Mouse (Mus musculus): ENCODE measurements around the gene Ddx46. TPM values are rescaled to one million over a fixed set of nuclear protein-coding genes. Genes with fewer than 3 reads are reported as not detected.

The Ddx46 gene
- 43.2 and 44.3 TPM in 2 replicates for polyA plus RNA-seq (2015; fragmentation: Nextera tagmentation; extraction: Ambion mirVana)

DNA sequence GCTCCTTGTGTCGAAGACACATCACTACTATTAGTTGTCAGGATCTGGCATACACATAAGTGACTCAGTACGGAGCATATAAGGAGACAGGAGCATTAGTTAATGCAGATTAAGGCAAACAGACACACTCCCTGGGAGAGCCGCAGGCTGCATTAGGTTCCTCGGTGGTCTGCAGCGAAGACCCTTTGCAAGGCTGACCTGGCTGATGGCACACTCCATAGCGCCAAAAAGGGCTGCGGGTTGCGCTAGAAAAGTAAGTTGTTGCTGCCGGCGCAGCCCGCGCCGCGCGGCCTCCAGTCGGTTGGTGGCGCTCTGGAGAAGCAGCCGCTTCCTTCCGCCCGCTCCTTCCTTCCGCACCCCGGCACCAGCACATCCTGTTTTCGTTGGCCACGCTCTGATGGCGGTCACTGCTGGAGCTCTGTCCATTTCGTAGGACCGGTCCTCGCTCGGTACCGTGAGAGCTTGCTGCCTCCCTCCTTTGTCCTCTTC lies at the start of gene Ddx46:
Gene Ddx46, plus strand, starts transcription at position 389 of the 489 bp plus-strand sequence.
- peak within 1 kb of the TSS; percentile 99 for H3K4me3 ChIP-seq
- H3K4me1 ChIP-seq, result peaks cover 11% of the 10 kb centered on the region
- H3K36me3 ChIP-seq, result peaks cover 58% of the 10 kb centered on the region
- WGBS, result 5% methylated on average over 30 of the region's 30 CpGs
- H3K9ac ChIP-seq, result peak within 1 kb of the TSS; percentile 93
- no peaks in the 10 kb centered on the region for H3K9me3 ChIP-seq
- H3K27ac ChIP-seq, result peak within 1 kb of the TSS; percentile 55; the same call in 1 of the 2 replicates
- H3K4me2 ChIP-seq, result peak within 1 kb of the TSS; percentile 80
- H3K27me3 ChIP-seq, result no peaks in the 10 kb centered on the region
- ATAC-seq (ENCODE audit: insufficient number of reproducible peaks, insufficient read depth, low FRiP score, low TSS enrichment, low read depth), result peak; percentile 78

DNA sequence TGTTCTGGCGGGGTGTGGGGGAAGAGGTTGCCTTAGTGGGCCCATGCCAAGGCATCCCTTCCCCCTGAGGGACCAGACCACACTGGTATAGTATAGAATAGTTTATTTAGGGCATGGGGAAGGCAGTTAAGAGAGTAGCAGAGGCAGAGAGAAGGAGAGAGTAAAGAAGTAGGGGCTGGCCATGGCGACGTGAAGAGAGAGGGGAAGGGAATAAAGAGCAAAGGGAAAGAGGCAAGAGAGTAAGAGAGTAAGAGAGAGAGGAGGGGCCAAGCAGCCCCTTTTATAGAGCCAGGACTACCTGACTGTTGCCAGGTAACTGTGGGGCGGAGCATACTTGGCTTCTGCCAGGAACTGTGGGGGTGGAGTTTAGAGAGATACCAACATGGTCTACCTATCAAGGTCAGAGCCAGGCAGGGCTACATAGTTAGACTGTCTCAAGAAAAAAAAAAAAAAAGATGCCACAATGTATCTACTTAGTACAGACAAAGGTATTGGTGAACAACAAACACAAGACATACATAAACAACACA lies 42.8 kb upstream of the Ddx46 start:
- H3K27me3 ChIP-seq, result peaks cover 5% of the 10 kb centered on the region
- no peak overlapping the region for H3K9ac ChIP-seq
- ATAC-seq (ENCODE audit: insufficient number of reproducible peaks, insufficient read depth, low FRiP score, low TSS enrichment, low read depth), result no peak
- peaks cover 10% of the 10 kb centered on the region; the same call in 1 of the 2 replicates for H3K4me1 ChIP-seq
- no peak overlapping the region for H3K27ac ChIP-seq
- WGBS, result 77% methylated on average over 4 of the region's 4 CpGs
- peak overlapping the region; percentile 86; the same call in 1 of the 2 replicates for H3K4me3 ChIP-seq
- H3K4me2 ChIP-seq, result peak overlapping the region; percentile 74; the same call in 1 of the 2 replicates
- H3K9me3 ChIP-seq, result no peaks in the 10 kb centered on the region
- peaks cover 28% of the 10 kb centered on the region for H3K36me3 ChIP-seq

DNA sequence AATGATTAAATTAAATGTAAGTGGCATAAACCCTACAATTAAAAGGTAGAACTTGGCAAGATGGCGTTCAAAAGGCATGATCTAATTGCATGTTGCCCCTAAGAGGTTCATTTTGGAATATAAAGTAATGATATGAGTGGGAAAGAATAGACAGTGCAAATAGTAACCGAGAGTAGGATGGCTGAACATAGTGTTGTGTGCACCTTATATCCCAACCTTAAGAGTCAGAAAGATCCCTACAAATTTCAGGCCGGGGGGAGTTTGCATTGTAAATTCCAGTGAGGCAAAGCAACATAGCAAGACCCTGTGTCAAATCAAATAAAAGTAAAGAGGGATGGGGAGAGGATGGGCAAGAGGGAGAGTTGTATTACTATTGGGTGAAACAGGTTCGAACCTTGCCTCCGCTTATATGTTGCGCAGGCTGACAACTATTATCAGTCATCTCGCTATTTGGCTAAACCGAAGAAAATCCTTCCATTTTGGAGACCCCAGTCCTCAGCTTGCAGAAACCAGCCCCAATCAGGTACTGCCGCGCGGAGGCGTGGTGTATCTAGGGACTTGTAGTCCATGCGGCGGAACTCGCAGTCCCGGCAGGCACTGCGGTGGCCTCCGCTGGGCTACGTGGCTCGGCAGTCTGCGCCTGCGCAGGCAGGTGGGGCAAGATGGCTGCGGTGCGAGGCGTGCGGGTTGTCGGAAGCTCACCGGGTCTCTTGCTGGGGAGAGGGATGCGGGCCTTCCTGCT lies 42.1 kb upstream of the Ddx46 start:
- 4% methylated on average over 29 of the region's 29 CpGs for WGBS
- peaks cover 35% of the 10 kb centered on the region for H3K36me3 ChIP-seq
- H3K4me2 ChIP-seq, result peak overlapping the region; percentile 74
- peaks cover 5% of the 10 kb centered on the region for H3K27me3 ChIP-seq
- peak overlapping the region; percentile 69 for H3K27ac ChIP-seq
- H3K4me1 ChIP-seq, result peaks cover 10% of the 10 kb centered on the region; the same call in 1 of the 2 replicates
- peak overlapping the region; percentile 91 for H3K9ac ChIP-seq
- no peaks in the 10 kb centered on the region for H3K9me3 ChIP-seq
- ATAC-seq (ENCODE audit: insufficient number of reproducible peaks, insufficient read depth, low FRiP score, low TSS enrichment, low read depth), result peak; percentile 98
- H3K4me3 ChIP-seq, result peak overlapping the region; percentile 86

DNA sequence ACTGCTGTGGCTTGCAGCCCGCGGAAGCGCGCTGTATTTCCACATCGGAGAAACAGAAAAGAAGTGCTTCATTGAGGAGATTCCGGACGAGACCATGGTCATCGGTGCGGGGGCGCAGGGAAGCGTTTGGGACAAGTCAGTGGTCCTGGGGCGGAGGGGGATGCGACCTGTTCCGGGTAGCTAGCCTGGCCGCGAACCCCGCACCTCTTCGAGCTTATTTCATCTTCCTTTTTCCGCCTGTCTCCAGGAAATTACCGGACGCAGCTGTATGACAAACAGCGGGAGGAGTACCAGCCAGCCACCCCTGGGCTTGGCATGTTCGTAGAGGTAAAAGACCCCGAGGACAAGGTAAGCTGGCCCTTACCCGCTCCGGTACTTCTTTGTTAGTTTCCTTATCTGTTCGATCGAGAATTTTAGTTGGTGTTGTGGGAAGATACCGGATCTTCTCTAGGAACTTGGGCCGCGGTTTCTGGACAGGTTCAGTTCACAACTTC lies 41.5 kb upstream of the Ddx46 start:
- peaks cover 10% of the 10 kb centered on the region; the same call in 1 of the 2 replicates for H3K4me1 ChIP-seq
- peak overlapping the region; percentile 86 for H3K4me3 ChIP-seq
- H3K27me3 ChIP-seq, result peaks cover 5% of the 10 kb centered on the region
- peak overlapping the region; percentile 91 for H3K9ac ChIP-seq
- 0% methylated on average over 31 of the region's 31 CpGs for WGBS
- peaks cover 41% of the 10 kb centered on the region for H3K36me3 ChIP-seq
- ATAC-seq (ENCODE audit: insufficient number of reproducible peaks, insufficient read depth, low FRiP score, low TSS enrichment, low read depth), result peak; percentile 60
- no peaks in the 10 kb centered on the region for H3K9me3 ChIP-seq
- peak overlapping the region; percentile 74 for H3K4me2 ChIP-seq
- peak overlapping the region; percentile 39 for H3K27ac ChIP-seq

DNA sequence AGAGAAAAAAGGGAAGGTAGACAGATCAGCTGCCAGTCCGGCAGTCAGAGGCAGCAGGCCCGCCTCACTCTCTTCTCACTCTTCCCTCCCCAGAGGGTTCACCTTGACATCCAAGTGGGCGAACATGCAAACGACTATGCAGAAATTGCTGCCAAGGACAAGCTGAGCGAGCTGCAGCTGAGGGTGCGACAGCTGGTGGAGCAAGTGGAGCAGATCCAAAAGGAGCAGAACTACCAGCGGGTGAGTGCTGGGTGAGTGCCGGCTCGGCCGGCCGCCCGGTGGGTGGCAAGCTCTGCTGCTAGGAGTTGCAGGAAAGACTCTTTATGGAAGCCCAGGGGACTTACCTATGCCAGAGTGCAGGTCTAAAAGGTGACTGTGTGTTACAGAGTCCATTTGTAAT lies 39.5 kb upstream of the Ddx46 start:
- no peaks in the 10 kb centered on the region for H3K9me3 ChIP-seq
- H3K4me1 ChIP-seq, result peaks cover 16% of the 10 kb centered on the region; the same call in 1 of the 2 replicates
- H3K27me3 ChIP-seq, result peaks cover 5% of the 10 kb centered on the region
- H3K4me2 ChIP-seq, result no peak overlapping the region
- no peak overlapping the region for H3K27ac ChIP-seq
- peaks cover 43% of the 10 kb centered on the region for H3K36me3 ChIP-seq
- H3K4me3 ChIP-seq, result no peak overlapping the region
- WGBS, result 89% methylated on average over 12 of the region's 12 CpGs
- no peak overlapping the region for H3K9ac ChIP-seq
- no peak for ATAC-seq (ENCODE audit: insufficient number of reproducible peaks, insufficient read depth, low FRiP score, low TSS enrichment, low read depth)

DNA sequence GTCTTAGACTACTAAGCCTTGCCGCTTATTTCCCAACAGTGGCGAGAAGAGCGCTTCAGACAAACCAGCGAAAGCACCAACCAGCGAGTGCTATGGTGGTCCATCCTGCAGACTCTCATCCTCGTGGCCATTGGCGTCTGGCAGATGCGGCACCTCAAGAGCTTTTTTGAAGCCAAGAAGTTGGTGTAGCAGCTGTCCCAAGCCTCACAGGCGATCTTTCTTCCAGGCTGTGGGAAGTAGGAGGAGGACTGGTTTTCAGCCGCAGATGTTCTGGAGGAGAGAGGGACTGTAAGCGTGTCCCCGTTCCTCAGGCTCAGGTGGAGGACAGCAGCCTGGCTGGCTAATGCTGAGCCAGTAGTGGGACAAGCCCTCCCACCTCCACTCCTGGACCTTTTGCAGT lies 38.0 kb upstream of the Ddx46 start:
- H3K9ac ChIP-seq, result no peak overlapping the region
- ATAC-seq (ENCODE audit: insufficient number of reproducible peaks, insufficient read depth, low FRiP score, low TSS enrichment, low read depth), result no peak
- H3K9me3 ChIP-seq, result no peaks in the 10 kb centered on the region
- no peak overlapping the region for H3K27ac ChIP-seq
- no peak overlapping the region for H3K4me3 ChIP-seq
- H3K36me3 ChIP-seq, result peaks cover 43% of the 10 kb centered on the region
- 96% methylated on average over 12 of the region's 12 CpGs for WGBS
- 0 out of 2 replicates have a peak, but pooled peaks cover under 1% of the 10 kb centered on the region for H3K27me3 ChIP-seq
- H3K4me2 ChIP-seq, result no peak overlapping the region
- peaks cover 23% of the 10 kb centered on the region for H3K4me1 ChIP-seq

DNA sequence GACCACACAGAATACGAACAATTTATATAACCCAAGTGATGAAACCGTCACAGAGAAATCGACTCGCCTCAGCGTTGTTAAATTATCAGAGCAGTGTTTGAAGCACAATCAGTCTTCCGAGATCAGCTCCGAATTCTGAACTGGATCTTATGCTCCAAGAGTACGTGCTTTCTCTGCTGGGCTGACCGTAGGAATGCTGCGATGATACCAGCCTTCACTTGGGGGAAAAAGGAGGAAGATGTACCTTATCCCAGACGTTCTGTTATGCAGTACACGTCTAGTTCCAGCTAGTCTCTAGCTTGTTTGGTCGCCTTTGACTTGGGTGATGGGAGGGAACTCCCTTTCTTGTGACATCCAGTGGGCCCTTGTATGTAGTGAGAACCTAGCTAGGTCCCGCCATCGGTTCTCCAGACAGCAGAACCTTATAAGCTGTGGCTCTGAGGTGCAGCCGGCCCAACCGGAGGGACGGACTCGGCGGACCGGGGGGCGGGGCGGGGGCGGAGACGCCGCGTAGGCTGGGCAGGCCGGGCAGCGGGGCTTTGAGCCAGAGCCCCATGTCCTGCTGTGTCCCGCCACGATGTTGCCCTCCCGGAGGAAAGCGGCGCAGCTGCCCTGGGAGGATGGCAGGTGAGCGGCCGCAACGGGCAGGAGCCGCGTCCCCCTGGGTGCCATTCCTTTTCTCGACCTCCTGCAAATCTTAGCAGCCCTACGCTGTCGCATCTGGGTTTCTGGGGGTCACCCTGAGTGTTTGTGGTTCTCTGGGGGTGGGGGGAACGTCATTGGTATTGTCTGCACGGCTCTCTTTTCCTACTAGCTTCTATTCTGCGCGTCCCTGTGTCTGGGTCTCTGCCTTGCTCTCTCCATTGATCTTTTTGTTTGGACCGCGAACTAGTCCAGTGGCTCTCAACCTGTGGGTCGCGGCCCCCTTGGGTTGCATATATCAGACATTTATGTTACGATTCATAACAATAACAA lies 35.0 kb upstream of the Ddx46 start, which contains the start of gene B4galt7:
Gene B4galt7, plus strand, starts transcription at position 331 of the 975 bp plus-strand sequence.
- ATAC-seq (ENCODE audit: insufficient number of reproducible peaks, insufficient read depth, low FRiP score, low TSS enrichment, low read depth), result peak; percentile 73; the same call in 1 of the 2 replicates
- Histone ChIP-seq H3K27me3 (no peaks in the 10 kb centered on the region), H3K36me3 (peaks cover 50% of the 10 kb centered on the region), H3K4me3 (peak within 1 kb of the TSS; percentile 74), H3K9ac (peak within 1 kb of the TSS; percentile 91), H3K9me3 (no peaks in the 10 kb centered on the region), H3K4me1 (peaks cover 13% of the 10 kb centered on the region), H3K27ac (no peak within 1 kb of the TSS), H3K4me2 (peak within 1 kb of the TSS; percentile 75)
- 10% methylated on average over 51 of the region's 51 CpGs for WGBS

DNA sequence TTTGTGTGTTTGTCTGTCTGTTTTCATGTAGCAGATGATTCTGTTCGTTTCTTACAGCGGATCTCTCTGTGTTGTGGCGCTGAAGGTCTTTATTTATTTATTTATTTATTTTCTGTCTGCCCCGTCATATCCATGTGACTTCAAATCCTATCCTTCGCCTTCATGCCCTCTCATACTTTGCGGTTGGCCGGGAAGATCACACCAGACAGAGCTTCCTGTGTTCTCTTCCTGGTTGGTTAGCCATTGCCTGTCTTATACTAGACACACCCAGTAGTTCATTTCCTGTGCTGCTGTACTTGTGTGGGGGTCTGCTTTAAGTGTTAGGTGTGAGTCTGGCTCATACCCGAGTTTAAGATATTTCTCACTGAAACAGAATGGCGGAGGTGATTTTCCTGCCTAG lies 34.2 kb upstream of the Ddx46 start:
- Histone ChIP-seq H3K4me3 (peak overlapping the region; percentile 74), H3K27me3 (no peaks in the 10 kb centered on the region), H3K9me3 (no peaks in the 10 kb centered on the region), H3K36me3 (peaks cover 47% of the 10 kb centered on the region), H3K9ac (peak overlapping the region; percentile 91), H3K27ac (no peak overlapping the region), H3K4me1 (peaks cover 13% of the 10 kb centered on the region), H3K4me2 (peak overlapping the region; percentile 75)
- ATAC-seq (ENCODE audit: insufficient number of reproducible peaks, insufficient read depth, low FRiP score, low TSS enrichment, low read depth), result no peak
- WGBS, result 18% methylated on average over 9 of the region's 9 CpGs

DNA sequence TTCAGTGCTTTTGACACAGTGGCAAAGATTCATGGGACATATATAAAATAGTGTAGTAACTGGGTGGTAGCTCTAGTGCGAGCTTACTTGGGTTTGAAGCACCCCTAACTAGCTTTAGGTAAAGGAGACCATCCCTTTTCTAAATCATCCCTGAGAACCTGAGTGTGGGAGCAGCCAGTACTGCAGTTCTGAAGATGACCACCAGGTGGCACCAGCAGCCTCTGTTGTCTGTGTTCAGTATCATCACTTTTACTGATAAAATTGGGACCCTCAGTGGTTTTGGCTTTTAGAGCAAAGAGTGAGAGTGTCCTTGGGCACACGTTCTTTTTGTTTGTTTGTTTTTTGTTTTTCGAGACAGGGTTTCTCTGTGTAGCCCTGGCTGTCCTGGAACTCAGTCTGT lies 33.2 kb upstream of the Ddx46 start:
- no peak overlapping the region; the same call in 1 of the 2 replicates for H3K4me2 ChIP-seq
- WGBS, result 13% methylated on average over 3 of the region's 3 CpGs
- H3K27ac ChIP-seq, result no peak overlapping the region
- no peak overlapping the region for H3K9ac ChIP-seq
- no peaks in the 10 kb centered on the region for H3K27me3 ChIP-seq
- peaks cover 44% of the 10 kb centered on the region for H3K36me3 ChIP-seq
- H3K4me1 ChIP-seq, result peaks cover 13% of the 10 kb centered on the region
- no peaks in the 10 kb centered on the region for H3K9me3 ChIP-seq
- H3K4me3 ChIP-seq, result no peak overlapping the region
- no peak for ATAC-seq (ENCODE audit: insufficient number of reproducible peaks, insufficient read depth, low FRiP score, low TSS enrichment, low read depth)

DNA sequence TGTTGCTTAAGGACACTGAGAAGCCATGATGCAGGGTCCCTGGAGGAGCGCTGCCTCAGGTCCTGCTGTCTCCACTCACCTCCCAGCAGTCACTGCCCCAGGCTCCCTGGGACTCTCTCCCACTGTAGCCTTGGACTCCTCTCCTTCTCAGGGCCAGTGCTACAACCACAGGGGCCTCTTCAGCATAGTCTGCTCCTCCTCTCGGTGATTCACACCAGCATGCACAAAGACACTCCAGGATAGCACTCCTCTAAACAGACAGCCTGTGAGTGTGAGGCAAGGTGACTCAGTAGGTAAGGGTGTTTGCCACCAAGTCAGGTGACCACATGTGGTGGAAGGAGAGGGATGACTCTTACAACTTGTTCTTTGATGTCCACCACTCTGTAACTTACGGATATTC lies 30.2 kb upstream of the Ddx46 start:
- Histone ChIP-seq H3K36me3 (peaks cover 55% of the 10 kb centered on the region), H3K9ac (no peak overlapping the region), H3K9me3 (no peaks in the 10 kb centered on the region), H3K4me1 (peaks cover 10% of the 10 kb centered on the region), H3K4me3 (no peak overlapping the region), H3K4me2 (no peak overlapping the region), H3K27me3 (no peaks in the 10 kb centered on the region), H3K27ac (no peak overlapping the region)
- 98% methylated on average over 3 of the region's 3 CpGs for WGBS
- no peak for ATAC-seq (ENCODE audit: insufficient number of reproducible peaks, insufficient read depth, low FRiP score, low TSS enrichment, low read depth)
